Mouse (Mus musculus) embryonic fibroblast, embryonic 13.5 days (primary cell): ENCODE measurements around the gene Fbxw4.
A peak's percentile ranks its signal among the peaks of the same experiment; 100 is the strongest.

Experiments used
- CTCF ChIP-seq: IDR thresholded peaks from 2 replicates; pipeline ENCODE4 v1.5.1; 2011; ENCODE audit warnings: mild to moderate bottlenecking, control low read depth, low read length, moderate library complexity, borderline replicate concordance; ENCODE audit not compliant: insufficient read depth
- POLR2A ChIP-seq: IDR thresholded peaks from 2 replicates; pipeline ENCODE4 v1.6.1; 2011; ENCODE audit warnings: low read depth, mild to moderate bottlenecking, control low read depth, low read length, moderate library complexity

- TF ChIP-seq CTCF (peak; percentile 35; the same call in 1 of the 2 replicates), POLR2A (no peak)
Observed at GRCm38 (mm10) chr19:45537505-45537904, 122.6 kb downstream of the Fbxw4 start.
